Mouse (Mus musculus) heart, adult 9 months (tissue): ENCODE results near the gene Cxcl14.

ENCODE experiments used
- DNase-seq, 2 experiments: peaks; one replicate each; pipeline ENCODE4 v3.0.0; 2022; ENCODE audit warnings: low spot score in 2 of 2

The Cxcl14 gene

GRCm38 (mm10) chr13:56295943-56296658 is at the start of gene Cxcl14:
Gene Cxcl14 (minus strand): TSS chr13:56296551.
- peak; percentile 14 to 24 for DNase-seq

DNA sequence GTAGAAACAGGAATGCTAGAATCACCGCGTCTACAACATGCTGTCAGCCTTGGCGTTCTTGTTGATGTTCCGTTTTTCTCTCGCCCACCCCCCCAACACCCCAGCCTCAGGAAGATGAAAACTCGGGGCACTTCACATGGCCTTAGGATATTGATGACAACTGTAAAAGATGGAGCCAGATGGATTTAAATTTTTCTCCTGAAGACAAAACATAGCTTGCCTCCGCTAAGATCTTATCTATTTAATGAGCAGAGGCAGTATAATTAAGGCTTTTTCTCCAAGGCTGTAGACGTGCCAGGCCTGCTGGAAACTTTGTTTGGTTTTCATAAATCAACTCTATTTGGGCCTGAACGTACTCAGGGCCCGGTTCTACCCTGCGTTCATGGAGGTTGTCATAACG is 48.0 kb upstream of the Cxcl14 start:
- DNase-seq = no peak

GRCm38 (mm10) chr13:56342491-56342890 is 46.1 kb upstream of the Cxcl14 start:
- DNase-seq = no peak

- peak; percentile 52 to 61 for DNase-seq
These were observed 44.2 kb upstream of the Cxcl14 start for GRCm38 (mm10) chr13:56340513-56340912.

DNA sequence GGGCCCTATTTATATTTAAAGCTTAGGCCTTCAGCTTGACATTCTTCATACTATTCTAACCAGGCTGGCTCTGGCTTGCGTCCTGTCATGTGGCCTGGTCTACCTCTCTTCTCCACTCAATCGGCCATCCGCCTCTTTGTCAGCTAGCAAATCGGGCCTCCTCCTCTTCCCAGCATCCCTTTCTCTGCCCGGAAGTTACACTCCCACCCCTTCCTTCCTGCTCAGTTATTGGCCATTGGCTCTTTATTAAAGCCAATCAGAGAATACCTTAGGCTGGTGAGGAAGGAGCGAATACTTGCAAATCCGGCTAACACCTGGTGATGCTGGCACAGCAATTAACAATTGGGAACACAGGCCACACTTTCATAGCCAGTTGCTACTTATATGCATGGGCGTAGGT is 43.5 kb upstream of the Cxcl14 start:
- no peak for DNase-seq

DNA sequence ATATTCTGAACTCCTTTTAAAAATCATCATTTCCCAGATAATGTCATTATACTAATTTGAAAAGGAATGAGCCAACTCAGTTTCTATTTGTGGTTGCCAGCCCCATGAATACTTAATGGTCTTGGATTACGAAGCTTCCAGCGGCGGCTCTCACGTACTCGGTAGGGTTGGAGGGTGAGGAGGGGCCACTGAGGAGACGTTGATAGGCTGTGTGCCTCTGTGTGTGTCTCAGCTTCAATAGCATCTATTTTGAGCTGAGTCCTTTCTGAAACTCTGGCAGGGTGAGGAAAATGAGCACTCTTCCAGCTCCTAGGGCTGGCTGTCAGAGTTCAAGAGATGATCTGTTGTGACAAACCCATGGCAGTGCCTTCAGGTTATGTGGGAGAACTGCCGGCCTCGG is 40.6 kb upstream of the Cxcl14 start:
- no peak for DNase-seq

DNA sequence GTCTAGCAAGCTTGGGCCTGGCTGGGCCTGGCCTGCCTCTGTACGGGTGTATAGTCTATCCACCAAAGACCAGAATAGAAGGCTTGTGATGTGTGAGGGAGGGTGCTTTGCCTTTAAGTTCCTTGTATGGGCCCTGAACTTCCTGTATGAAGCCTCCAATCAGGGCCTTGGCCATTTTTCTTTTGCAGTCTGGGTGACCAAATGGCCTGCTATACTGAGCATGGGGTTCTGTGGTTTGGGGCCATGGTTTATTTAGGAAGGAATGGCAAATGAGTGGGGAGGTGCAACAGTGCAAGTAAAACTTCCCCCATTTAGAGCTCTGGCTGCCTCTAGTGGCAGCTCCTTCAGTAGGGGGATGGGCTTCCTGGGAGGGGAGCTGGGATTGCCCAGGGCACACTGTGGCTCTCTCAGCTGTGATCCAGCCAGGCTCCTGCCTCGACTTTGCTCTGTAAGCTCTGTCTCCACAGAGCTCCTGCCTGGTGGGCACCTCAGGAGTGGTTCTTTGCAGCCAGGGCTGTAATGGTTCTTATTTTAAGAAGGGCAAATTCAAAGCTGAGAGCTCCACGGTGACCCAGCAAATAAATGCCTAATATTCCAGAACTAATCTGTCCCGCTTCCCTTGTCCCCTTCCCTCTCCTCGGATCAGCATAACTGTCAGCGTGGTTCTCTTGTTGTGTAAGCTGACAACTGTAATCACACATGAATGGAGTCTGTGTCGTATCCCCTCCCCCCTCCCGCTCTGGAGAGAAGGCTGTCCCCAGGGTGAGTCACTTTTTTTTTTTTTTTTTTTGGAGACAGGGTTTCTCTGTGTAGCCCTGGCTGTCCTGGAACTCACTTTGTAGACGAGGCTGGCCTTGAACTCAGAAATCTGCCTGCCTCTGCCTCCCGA is 38.7 kb upstream of the Cxcl14 start:
- no peak for DNase-seq

DNA sequence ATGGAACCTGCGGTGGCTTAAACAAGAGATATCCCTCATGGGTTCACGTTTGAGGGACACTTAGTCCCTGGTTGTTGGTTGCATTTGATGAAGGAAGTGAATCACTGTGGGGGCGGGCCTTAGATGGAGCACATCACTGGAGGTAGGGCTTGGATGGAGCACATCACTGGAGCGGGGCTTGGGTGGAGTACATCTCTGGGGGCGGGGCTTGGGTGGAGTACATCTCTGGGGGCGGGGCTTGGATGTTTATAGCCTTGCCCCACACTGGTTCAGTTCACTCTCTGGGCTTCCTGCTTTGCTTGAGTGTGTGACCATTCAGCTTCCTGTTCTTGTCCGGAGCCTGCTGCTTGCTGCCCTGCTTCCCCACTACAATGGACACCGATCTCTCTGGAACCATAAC is 37.9 kb upstream of the Cxcl14 start:
- no peak for DNase-seq

GRCm38 (mm10) chr13:56332356-56332755 is 36.0 kb upstream of the Cxcl14 start:
- no peak for DNase-seq

DNA sequence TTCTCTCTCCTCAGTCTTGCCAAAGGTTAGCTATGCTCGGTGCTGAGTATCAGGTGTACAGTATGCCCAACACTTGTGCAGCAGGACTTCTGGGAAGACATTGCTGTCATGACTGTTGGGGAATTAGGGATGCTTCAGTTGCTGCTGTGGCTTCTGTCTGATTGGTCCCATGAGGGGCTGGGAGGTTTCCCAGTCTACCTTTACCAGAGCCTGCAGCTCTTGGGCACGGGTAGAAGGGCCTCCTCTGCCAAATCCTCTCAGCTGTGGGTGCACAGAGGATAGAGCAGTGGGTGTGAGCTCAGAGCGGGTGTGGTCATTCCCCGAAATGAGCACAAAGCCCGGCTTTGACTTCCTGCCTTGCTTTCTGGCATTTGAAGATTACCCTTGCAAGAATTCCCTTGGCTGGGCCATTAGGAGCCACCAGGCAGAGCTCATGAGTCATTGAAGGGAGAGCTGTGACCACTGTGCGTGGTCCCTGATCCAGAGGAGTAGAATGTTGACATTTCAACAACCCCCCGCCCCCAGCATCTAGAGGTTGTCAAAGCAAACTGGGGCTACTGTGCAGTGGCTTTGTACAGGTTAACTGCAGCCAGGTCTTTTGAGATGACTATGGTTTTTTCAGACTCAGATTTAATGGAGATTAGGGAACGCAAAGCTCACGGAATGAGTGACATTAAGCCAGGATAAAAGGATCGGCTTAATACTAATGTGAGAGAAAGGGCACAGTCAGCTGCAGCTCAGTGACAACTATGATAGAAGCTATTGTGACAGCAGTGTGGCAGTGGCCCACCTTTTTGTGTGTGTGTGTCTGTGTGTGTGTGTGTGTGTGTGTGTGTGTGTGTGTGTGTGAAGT is 34.5 kb upstream of the Cxcl14 start:
- no peak for DNase-seq

DNA sequence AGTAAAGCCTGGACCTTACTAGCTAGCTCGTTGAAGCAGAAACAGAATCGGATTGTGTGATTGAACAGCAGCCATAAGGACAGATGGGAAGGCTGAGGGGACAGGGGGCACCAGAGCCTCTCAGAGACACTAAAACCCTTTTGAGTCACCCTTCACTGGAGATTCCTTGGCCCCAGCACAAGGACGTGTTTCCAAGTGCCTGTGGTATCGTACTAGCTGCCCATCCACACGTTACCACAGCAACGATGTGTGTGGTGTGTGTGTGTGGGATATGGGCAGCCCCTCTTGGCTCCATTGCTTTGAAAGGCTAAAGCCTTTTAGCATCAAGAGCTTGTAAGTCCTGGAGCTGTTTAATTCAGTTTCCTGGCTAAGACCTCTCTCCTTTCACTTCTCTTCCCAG is 33.4 kb upstream of the Cxcl14 start:
- DNase-seq = no peak

- no peak for DNase-seq
These were observed 32.8 kb upstream of the Cxcl14 start for GRCm38 (mm10) chr13:56329165-56329564.

DNA sequence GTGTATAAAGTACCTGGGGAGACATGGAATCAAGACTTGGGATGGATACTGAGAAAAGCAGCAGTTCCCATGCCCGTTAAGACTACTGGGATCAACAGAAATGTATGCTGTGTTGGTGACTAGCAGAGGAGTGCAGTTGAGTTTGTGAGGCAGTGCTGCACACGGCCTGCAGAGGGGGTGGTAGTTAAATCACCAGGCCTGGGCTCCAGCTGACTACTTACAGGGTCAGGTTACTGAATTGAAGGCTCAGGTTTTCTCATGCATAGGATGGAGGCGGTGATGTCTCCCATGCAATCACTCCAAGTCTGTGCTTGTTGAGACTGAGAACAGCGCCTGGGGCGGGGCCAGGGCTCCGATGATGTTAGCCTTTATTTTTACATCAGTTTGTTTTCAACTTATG is 31.4 kb upstream of the Cxcl14 start:
- no peak for DNase-seq

DNA sequence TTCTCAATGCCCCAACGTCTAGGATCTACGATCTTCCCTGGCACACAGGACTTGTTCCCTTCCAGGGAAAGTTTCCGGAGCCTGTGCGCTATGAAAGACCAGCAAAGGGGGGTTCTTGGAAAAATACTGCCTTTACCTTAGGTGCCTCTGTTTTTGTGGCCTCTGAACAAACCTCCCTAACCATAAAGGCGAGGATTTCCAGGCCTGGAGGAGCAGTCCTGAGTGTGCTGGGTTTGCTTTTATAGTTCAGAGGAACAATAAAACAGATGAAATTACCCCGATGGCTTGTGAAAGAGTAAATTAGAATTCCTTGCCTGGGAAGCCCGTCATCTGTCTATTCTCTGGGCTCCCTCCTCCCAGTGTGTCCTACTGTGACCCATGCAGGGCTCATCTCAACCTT is 25.3 kb upstream of the Cxcl14 start:
- no peak for DNase-seq

GRCm38 (mm10) chr13:56316930-56317329 is 20.6 kb upstream of the Cxcl14 start:
- DNase-seq = no peak

- DNase-seq = no peak
These were observed 18.9 kb upstream of the Cxcl14 start for GRCm38 (mm10) chr13:56315201-56315600.

DNA sequence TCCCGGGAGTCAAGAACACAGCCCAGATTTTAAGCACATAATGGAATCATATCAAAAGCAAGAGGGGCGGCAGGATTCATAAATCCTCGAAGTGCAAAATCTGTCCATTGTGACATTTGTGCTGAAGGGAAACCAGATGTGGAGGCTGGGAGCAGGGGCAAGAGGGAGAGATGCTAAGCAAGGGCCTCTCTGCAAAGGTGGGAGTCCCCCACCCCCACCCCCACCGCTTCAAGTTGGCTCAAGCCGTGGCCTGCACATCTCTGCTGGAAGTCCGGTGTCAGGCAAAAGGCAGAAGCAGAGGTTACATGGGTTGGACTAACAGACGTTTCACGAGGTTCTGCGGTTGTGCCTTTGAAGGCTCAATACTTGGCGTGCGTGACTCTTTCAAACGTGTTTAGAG is 8.7 kb upstream of the Cxcl14 start:
- no peak for DNase-seq

- no peak for DNase-seq
These were observed 8.1 kb upstream of the Cxcl14 start for GRCm38 (mm10) chr13:56304453-56304852.

DNA sequence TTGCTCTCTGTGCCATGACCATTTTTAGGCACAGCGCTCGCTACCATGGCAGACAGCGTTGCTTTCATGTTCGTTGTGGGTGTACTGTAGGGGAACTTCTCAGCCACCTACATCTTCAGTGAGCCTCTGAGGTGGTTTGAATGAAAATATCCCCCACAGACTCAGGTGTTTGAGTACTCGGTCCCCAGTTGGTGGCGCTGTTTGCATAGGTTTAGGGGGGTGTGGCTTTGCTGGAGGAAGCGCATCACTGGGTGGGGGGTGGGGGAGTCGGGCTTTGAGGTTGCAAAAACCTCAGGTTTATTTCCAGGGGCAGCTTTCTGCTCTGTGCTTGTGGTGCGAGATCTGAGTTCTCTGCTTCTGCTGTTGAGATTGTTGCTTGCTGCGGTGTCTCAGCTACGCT is 3.0 kb upstream of the Cxcl14 start:
- no peak for DNase-seq

DNA sequence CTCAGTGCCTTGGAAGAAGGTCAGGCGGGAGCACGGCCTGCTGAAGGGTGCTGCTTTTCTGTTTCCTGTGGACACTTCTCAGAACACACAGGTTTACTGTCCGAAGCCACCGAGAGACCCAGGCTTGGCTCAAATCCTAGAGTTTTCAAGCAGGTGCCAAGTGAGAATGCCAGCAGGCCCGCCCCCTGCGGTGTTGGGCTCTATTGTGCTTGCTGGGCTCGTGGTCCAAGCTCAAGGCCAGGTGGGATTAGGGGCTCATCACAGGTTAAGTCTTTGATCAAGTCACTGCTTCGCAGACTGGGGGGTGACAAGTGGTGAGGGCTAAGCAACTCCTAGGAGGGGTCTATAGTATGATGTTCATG is 289 bp upstream of the Cxcl14 start:
- no peak for DNase-seq

- DNase-seq = no peak
These were observed 787 bp downstream of the Cxcl14 start for GRCm38 (mm10) chr13:56295586-56295942.

DNA sequence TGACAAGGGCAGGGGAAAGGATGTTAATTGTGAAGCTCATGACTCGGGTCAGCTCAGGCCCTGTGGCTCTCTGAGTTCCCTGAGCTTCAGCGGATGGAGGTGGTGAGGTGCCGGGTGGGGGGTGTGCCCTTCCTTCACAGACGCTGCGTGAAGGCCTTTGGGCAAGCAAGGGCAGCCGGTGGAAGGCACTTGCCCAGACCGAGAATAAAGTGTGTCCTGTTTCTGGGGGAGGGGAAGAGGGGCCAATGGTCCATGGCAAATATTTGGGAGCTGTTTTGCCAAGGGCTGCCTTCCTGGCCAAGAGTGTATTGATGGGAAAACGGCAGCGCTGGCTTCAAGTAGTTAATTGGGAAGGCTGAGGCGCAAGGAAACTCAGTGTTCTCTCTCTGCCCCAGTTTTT is 1.4 kb downstream of the Cxcl14 start:
- DNase-seq = no peak
